Mouse (Mus musculus): Measurements from ENCODE around the gene Olfr371.

Olfr371 gene

GRCm38 (mm10) chr8:85225688-85226087 lies at the start of gene Olfr371:
TSS of gene Olfr371 (plus strand) at chr8:85225988.
- DNase-seq (ENCODE audit: inconsistent ontology term): no peak

- no peak for DNase-seq (ENCODE audit: inconsistent ontology term)
Measured at GRCm38 (mm10) chr8:85192346-85192745, 33.4 kb upstream of the Olfr371 start.

- no peak for DNase-seq (ENCODE audit: inconsistent ontology term)
Measured at GRCm38 (mm10) chr8:85220220-85220619, 5.6 kb upstream of the Olfr371 start.

- DNase-seq (ENCODE audit: inconsistent ontology term): no peak
Measured at GRCm38 (mm10) chr8:85220992-85221391, 4.8 kb upstream of the Olfr371 start.

GRCm38 (mm10) chr8:85227297-85227696 lies 1.5 kb downstream of the Olfr371 start:
- DNase-seq (ENCODE audit: inconsistent ontology term): no peak

All from Muller cell, postnatal 12 days (primary cell).